Mouse (Mus musculus) heart, postnatal 0 days (tissue): ENCODE data around the gene Ugt1a10.

ENCODE experiments used
- CTCF ChIP-seq: IDR thresholded peaks from 2 replicates; pipeline ENCODE4 v1.5.1; 2016; ENCODE audit warnings: antibody characterized with exemption, control low read depth, low read depth
- EP300 ChIP-seq: IDR thresholded peaks from 2 replicates; pipeline ENCODE4 v1.6.1; 2016; ENCODE audit warnings: antibody characterized with exemption, low read depth

DNA sequence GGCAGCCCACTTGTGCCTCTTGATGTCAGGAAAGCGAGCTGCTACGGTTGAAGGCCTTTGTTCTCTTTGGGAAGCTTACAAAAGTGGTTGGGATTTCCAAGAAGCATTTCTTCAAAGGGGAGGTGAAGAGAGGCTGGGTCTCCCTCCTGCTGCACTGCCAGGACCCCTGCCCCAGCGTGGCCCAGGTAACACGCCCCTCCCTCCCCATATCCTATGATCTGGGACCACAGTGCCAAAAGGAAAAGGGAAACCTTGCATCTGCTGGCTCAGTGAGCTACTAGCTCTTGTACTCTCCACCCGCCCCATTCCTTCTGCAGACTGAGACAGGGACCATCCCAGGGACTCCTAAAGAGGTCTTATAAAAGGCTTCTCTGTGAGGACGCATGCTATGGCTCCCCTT is 202.5 kb downstream of the Ugt1a10 start:
- TF ChIP-seq CTCF = no peak
- no peak for TF ChIP-seq EP300
